Mouse (Mus musculus) Patski (cell line): ENCODE measurements around the gene Rtn2. TPM values are rescaled to one million over a fixed set of nuclear protein-coding genes. Genes with fewer than 3 reads are reported as not detected.

Experiments
- ATAC-seq: fragments of 100-300 bp; one replicate; pipeline ENCODE4 v1.8.0; 2021
- CTCF ChIA-PET: fragments of 350-600 bp; sonication (Branson Sonifier 250); formaldehyde crosslinking; loops from one replicate; lab custom pipeline; 2022; ENCODE audit warnings: inconsistent platforms; lab: Charles Lee
- POLR2A ChIA-PET: fragments of 350-600 bp; sonication (Branson Sonifier 250); formaldehyde crosslinking; loops from one replicate; lab custom pipeline; 2022; ENCODE audit warnings: antibody characterized with exemption, inconsistent platforms; lab: Charles Lee
- DNase-seq: peaks from one replicate; pipeline ENCODE4 v3.0.0-alpha.2; 2011; ENCODE audit warnings: low read depth, low spot score
- H3K27me3 ChIP-seq: fragments of 371-371 bp; one replicate; pipeline ENCODE4 v1.5.1; 2021
- CTCF ChIP-seq: fragments of 100-300 bp; IDR thresholded peaks from one replicate; pipeline ENCODE4 v1.5.1; 2021
- in situ Hi-C: fragments of 300-500 bp; cut with MboI; formaldehyde crosslinking; loops from 3 replicates; pipeline ENCODE4 v1.11.1; 2018; ENCODE audit warnings: low pct_unique_long_range_greater_than_20kb, mixed read lengths
- polyA plus RNA-seq: library from polyadenylated mRNA; unstranded; gene quantifications from one replicate; pipeline ENCODE4 v1.2.3, GENCODE M21; 2021

Gene Rtn2
- 4.0 TPM for polyA plus RNA-seq

DNA sequence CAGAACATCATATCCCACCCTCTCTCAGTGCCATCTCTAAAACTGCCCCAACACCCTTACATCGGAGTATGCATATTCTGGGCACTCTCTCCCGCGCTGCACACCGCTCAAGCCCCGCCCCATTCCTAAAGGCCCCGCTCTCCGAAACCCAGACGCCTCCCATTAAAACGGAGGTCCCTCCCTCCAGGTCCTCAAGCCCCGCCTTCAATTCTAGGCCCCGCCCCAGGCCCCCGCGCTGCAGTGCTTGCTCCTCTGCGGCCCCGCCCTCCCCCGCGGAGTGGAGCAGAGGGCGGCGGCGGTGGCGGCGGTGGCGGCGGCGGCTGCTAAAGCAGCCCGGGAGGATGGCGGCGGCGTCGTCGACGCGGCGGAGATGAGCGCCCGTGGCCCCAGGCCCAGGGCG, at the start of gene Rtn2:
TSS of gene Rtn2 (plus strand) at position 240 of the 400 bp plus-strand sequence.
- peaks cover 10% of the 10 kb centered on the region for H3K27me3 ChIP-seq
- POLR2A ChIA-PET: no interaction called here
- TF ChIP-seq CTCF: no peak
- DNase-seq (no peak), ATAC-seq (peak; percentile 44)
- CTCF ChIA-PET: interaction anchor here (1.0 to 3.9 kb wide), 5 partner anchors 30 to 85 kb away, joined by 3 to 37 read pairs (median 7); no protein-coding TSS in a partner anchor
- in situ Hi-C loops: loop anchor here (5.0 to 10.0 kb wide), 2 partner anchors 50 to 118 kb away; partner anchors contain the start of gene Gipr

DNA sequence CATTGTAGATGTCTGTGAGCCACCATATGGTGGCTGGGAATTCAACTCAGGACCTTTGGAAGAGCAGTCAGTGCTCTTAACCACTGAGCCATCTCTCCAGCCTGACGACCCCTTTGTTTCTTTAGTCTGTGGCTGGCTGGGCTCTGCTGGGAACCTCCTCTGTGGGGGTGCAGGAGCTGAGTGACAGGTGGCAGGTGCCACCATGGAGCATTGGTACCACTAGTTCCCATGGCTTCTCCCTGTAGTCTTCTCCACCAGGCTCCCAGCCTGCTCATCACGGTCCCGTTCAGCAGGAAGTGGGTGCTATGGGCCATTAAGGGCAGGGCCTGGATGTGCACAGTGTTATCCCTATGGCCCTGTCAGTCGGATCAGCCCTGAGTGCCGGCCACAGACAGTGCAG, 47.8 kb upstream of the Rtn2 start:
- TF ChIP-seq CTCF: no peak
- ChIA-PET CTCF (no interaction called here), POLR2A (no interaction called here)
- ATAC-seq (no peak), DNase-seq (no peak)
- in situ Hi-C loops: loop anchor here (5.0 kb wide), 1 partner anchor 48 kb away; the partner anchor contains the start of genes Ppm1n and Rtn2
- no peaks in the 10 kb centered on the region for H3K27me3 ChIP-seq

DNA sequence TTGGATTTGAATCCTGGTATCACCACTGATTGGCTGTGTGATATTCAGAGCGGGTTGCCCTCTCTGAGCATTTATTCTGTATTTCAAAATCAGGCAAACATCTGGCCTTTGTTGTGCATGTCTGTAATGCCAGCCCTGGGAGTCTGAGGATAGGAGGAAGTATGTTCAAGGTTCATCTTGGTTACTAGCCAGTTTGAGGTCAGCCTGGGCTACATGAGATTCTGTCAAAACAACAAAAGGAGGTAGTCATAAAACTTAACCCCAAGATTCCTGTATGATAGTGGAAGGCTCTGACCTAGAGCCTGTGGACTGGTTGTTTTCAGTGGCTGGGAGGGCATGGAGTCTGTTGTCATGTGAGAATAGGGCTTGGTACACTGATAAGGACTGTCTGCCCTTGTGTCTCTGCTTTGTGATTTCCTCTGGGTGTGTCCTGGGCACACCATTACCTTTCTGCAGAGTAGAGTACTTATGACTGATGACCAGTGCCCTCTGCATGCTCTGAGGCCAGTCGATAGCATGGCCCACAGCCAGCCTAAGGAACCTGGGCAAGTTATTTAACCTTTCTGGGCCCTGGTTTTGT, 47.2 kb upstream of the Rtn2 start:
- CTCF ChIA-PET: no interaction called here
- DNase-seq (no peak), ATAC-seq (no peak)
- H3K27me3 ChIP-seq: no peaks in the 10 kb centered on the region
- POLR2A ChIA-PET: no interaction called here
- in situ Hi-C loops: no loop called here
- TF ChIP-seq CTCF: no peak

DNA sequence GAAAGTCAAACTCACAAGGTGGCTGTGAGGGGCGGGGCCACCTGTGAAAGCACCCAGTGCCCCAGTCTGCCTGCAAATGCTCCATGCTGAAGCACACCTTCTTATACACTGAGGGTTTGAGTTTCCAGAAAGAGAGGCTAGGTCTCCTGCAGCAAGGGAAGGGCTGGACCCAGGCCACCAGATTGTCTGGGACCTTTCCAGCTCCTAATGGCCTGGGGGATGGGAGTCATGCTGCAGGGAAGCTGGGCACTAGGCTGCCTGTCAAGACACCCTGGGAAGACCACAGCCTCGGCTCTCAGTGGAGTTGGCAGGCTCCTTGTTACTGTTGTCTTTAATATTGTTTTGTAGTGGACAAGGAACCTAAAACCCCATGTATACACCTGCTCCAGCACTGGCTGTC, 46.0 kb upstream of the Rtn2 start:
- ChIA-PET POLR2A (no interaction called here), CTCF (interaction anchor here (5.0 kb wide), 1 partner anchor 44 kb away, joined by 37 read pairs; the partner anchor contains the start of gene Ppm1n)
- in situ Hi-C loops: no loop called here
- no peaks in the 10 kb centered on the region for H3K27me3 ChIP-seq
- no peak for TF ChIP-seq CTCF
- no peak for DNase-seq
- ATAC-seq: no peak

DNA sequence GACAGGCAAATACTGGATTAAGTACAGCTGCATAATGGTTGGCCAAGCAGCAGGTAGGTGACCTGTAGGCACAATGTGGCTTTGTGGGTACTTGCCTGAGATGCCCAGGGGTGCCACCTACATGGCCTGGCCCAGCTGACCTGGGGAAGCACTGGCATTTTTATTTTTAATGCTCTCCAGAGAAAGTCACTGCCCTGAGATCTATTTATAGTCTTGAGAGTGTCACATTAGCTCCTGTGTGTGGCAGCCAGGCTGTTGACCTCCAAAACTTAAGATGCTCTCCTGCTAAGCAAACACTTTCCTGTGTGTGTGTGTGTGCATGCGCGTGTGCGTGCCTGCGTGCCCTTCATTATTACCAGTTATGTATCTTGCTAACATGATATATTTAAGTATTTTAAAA, 44.1 kb upstream of the Rtn2 start:
- no peaks in the 10 kb centered on the region for H3K27me3 ChIP-seq
- DNase-seq: no peak
- TF ChIP-seq CTCF: no peak
- ATAC-seq: no peak
- ChIA-PET POLR2A (no interaction called here), CTCF (interaction anchor here (1.0 to 5.0 kb wide), 4 partner anchors 12 to 63 kb away, joined by 3 to 37 read pairs (median 8); partner anchors contain the start of gene Ppm1n)
- in situ Hi-C loops: no loop called here

DNA sequence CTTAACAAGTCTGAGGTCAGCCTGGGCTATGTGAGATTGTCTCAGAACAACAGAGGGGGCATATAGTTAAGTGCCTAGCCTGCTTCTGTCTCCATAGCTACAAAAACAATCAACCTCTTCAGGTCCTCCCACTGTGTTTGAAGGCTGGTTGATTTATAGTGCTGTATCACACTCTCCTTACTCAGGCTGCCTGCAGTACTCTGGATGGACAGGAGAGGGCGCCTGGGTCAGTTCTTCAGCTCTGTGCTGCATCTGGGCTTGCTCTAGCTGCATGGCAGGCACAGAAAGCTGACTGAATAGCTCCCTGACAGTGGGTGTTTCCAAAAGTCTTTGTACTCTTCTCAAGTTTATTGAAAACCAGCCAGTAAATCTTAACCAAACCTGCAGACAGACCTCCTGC, 43.0 kb upstream of the Rtn2 start:
- no peaks in the 10 kb centered on the region for H3K27me3 ChIP-seq
- ATAC-seq: peak; percentile 70
- POLR2A ChIA-PET: no interaction called here
- peak; percentile 44 for DNase-seq
- CTCF ChIA-PET: interaction anchor here (0.6 to 5.0 kb wide), 24 partner anchors 8 to 140 kb away, joined by 3 to 37 read pairs (median 5); partner anchors contain the start of genes Opa3, Ppm1n and Vasp
- in situ Hi-C loops: no loop called here
- peak; percentile 93 for TF ChIP-seq CTCF

DNA sequence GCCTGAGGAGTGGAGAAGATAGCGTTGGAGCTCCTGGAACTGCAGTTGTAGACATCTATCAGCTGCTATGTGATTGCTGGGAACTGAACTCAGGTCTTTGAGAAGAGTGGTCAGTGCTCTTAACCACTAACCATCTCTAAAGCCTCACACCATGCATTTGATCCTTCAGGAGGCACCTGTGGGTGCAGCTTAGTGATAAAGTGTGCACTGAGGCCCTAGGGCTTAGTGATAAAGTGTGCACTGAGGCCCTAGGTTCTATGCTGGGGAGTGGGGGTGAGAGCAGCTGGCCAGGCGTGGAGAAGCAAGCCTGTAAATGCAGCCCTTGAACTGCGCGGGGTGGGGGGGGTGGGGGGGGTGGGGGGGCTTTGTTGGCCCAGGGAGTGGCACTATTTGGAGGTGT, 42.4 kb upstream of the Rtn2 start:
- ATAC-seq (no peak), DNase-seq (no peak)
- ChIA-PET CTCF (interaction anchor here (1.0 to 5.0 kb wide), 20 partner anchors 9 to 140 kb away, joined by 3 to 37 read pairs (median 7); partner anchors contain the start of genes Opa3, Ppm1n and Vasp), POLR2A (interaction anchor here (1.2 kb wide), 1 partner anchor 31 kb away, joined by 3 read pairs; no protein-coding TSS in a partner anchor)
- no peaks in the 10 kb centered on the region for H3K27me3 ChIP-seq
- no peak for TF ChIP-seq CTCF
- in situ Hi-C loops: no loop called here

DNA sequence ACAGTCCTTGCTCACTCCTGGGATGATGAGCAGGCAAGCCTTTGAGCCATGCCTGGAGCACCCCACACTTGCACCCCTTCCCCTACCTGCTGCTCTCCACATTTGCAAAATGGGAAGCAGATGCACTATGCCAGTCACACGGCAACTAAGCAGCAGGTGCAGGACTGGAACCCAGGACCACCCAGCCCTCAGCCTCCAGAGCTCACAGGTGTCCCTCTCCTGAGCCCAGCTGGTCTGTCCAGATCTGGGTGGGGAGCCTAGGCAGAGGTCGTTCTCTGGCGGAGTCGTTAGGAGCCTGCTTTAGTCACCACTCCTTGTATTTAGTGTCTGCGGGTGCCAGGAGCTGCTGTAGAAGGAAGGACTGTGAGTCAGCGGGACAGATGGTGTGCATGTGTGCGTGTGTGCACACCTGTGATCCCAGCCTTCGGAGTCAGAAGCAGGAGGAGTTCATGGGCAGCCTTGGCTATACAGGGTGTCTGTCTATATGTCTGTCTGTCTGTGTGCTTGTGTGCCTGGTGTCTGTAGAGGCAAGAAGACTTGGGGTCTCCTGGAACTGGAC, 41.4 kb upstream of the Rtn2 start:
- no peaks in the 10 kb centered on the region for H3K27me3 ChIP-seq
- ChIA-PET POLR2A (interaction anchor here (1.2 kb wide), 1 partner anchor 30 kb away, joined by 3 read pairs; no protein-coding TSS in a partner anchor), CTCF (interaction anchor here (1.0 to 5.0 kb wide), 6 partner anchors 12 to 63 kb away, joined by 3 to 37 read pairs (median 10); partner anchors contain the start of genes Opa3 and Ppm1n)
- DNase-seq: no peak
- TF ChIP-seq CTCF: no peak
- ATAC-seq: no peak
- in situ Hi-C loops: no loop called here

DNA sequence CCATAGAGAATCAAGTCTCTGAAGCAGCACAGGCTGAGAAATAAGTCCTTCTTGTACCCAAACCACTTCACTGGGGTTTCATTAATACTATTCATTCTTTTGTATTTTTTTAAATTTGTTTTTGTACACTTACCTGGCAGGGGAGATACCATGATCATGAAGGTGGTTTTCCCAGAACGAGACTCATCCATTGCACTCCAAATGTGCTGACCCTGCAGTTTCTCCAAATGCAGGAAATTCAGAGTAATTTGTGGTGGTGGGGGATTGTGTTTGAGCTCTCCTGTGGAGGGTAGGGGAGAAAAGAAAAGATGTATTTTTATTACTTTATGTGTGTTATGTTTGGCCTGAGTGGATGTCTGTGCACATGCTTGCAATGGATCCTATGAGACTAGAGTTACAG, 40.4 kb upstream of the Rtn2 start:
- ChIA-PET CTCF (interaction anchor here (0.8 to 1.0 kb wide), 2 partner anchors 37 to 59 kb away, joined by 3 read pairs; no protein-coding TSS in a partner anchor), POLR2A (no interaction called here)
- ATAC-seq (no peak), DNase-seq (no peak)
- H3K27me3 ChIP-seq: no peaks in the 10 kb centered on the region
- TF ChIP-seq CTCF: no peak
- in situ Hi-C loops: no loop called here

DNA sequence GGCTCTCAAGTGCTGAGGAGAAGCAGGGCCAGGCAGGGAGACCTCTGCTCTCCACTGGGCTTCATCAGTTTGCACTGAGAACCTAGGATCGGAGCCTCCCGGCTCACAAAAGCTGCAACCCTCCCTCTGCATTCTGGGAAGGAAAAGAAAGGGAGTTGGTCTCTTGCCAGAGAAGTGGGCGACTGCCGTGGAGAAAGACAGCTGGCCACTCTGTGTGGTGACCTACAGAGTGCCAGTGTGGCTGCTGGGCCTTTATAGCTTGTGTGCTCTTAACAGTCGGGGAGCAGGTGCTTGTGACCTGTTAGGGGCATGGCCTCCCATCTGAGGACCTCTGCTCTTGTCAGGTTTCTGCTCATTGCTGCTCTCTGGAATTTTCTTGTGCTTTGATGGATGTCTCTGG, 38.6 kb upstream of the Rtn2 start:
- in situ Hi-C loops: no loop called here
- CTCF ChIA-PET: interaction anchor here (1.1 kb wide), 1 partner anchor 16 kb away, joined by 3 read pairs; no protein-coding TSS in a partner anchor
- H3K27me3 ChIP-seq: no peaks in the 10 kb centered on the region
- TF ChIP-seq CTCF: no peak
- ATAC-seq (no peak), DNase-seq (no peak)
- POLR2A ChIA-PET: no interaction called here

DNA sequence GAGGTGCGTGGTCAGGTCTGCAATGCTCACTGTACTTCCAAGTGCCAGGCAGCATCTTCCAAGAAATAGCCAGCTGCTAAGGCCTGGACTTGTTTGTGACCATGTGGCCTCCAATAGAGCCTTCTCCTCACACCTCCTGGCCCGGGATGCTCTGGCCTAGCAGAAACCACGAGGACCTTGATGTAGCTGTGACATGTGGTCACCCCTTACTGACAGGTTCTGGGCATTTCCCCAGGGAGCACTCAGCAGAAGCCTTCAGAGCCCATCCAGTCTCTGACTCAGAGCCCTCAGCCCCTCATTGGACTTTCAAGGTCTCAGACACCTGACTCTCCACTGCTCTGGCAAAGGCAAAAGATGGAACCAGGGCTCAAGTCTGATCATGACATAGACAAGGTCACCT, 37.3 kb upstream of the Rtn2 start:
- no peak for TF ChIP-seq CTCF

More for the DNA sequence above, 37.3 kb upstream of the Rtn2 start:
- DNase-seq (no peak), ATAC-seq (no peak)
- ChIA-PET CTCF (interaction anchor here (0.7 to 1.1 kb wide), 3 partner anchors 14 to 38 kb away, joined by 3 read pairs; no protein-coding TSS in a partner anchor), POLR2A (no interaction called here)
- in situ Hi-C loops: no loop called here
- H3K27me3 ChIP-seq: no peaks in the 10 kb centered on the region
